Mouse (Mus musculus): ENCODE results near the gene Becn1. TPM values are rescaled to one million over a fixed set of nuclear protein-coding genes. Genes with fewer than 3 reads are reported as not detected.
A peak's percentile ranks its signal among the peaks of the same experiment; 100 is the strongest.

Gene Becn1
- polyA plus RNA-seq, 1 experiment from 2014 or later: 93.6 TPM

DNA sequence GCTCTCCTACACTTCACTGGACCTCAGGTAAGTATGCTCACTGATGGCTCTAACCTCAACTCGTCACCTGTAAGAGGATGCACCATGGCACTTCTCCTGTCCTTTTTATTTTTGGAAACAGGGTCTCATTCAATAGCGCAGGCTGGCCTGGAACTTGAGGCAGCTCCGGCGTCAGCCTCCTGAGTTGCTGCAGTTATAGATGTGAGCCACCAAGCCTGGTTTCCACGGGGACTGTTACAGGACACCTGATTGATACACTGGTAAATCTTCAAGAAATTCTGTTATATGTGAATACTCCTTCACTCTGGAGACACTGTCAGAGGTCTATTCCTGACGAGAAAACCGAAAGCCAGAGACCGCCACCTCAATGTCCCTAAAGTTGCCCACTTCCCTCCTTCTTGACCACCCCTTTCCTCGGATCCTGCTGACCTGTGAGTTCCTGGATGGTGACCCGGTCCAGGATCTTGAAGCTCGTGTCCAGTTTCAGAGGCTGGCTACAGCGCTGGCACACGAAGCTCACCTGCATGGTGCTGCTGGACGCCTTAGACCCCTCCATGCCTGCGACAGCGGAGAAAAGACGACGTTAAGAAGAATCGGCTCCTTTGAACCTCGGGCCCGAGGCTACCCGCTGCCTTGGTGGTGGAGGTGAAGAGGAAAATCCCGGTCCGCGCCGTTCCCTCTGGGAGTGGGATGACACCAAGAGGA is 635 bp downstream of the Becn1 start:
- Histone ChIP-seq H3K9me3 (replicated peaks; ENCODE audit: control insufficient read depth, low read length) (no peaks in the 10 kb centered on the region), H3K27ac (ENCODE audit: low read length) (peak overlapping the region; percentile 79), H3K4me3 (ENCODE audit: low read depth, low read length) (peak overlapping the region; percentile 85), H3K27me3 (ENCODE audit: control insufficient read depth, insufficient read depth, low read depth, low read length) (no peaks in the 10 kb centered on the region), H3K36me3 (ENCODE audit: control insufficient read depth, insufficient read depth) (peaks cover 11% of the 10 kb centered on the region), H3K4me2 (ENCODE audit: low read depth, low read length) (peak overlapping the region; percentile 71), H3K9ac (ENCODE audit: low read depth, low read length) (peak overlapping the region; percentile 87), H3K4me1 (ENCODE audit: control insufficient read depth, low read depth, low read length) (peaks cover 15% of the 10 kb centered on the region)
- WGBS (ENCODE audit: insufficient replicate concordance): 7% methylated on average over 26 of the region's 26 CpGs
- peak; percentile 48 for ATAC-seq (ENCODE audit: low read depth)

DNA sequence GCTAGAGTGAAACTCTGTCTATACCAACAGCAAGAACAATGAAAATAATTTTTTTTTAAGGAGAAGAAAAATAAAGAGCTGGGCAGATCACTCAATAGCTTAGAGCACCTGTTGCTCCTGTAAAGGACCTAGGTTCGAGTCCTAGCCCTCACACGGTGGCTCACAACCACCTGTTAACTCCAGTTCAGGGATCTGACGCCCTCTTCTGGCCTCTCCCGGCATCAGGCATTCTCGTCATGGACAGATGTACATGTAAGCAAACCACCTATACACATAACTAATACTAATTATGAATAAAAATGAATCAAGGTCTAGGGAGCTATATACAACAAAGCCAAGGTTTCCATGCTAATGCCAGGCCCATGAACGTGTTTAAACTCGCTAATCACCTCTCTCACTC is 1.2 kb downstream of the Becn1 start:
- 49% methylated on average over 7 of the region's 7 CpGs for WGBS (ENCODE audit: insufficient replicate concordance)
- Histone ChIP-seq H3K27ac (ENCODE audit: low read length) (peak overlapping the region; percentile 79), H3K9me3 (replicated peaks; ENCODE audit: control insufficient read depth, low read length) (no peaks in the 10 kb centered on the region), H3K4me2 (ENCODE audit: low read depth, low read length) (peak overlapping the region; percentile 71), H3K4me1 (ENCODE audit: control insufficient read depth, low read depth, low read length) (peaks cover 15% of the 10 kb centered on the region), H3K9ac (ENCODE audit: low read depth, low read length) (peak overlapping the region; percentile 87), H3K36me3 (ENCODE audit: control insufficient read depth, insufficient read depth) (peaks cover 13% of the 10 kb centered on the region), H3K4me3 (ENCODE audit: low read depth, low read length) (peak overlapping the region; percentile 85), H3K27me3 (ENCODE audit: control insufficient read depth, insufficient read depth, low read depth, low read length) (no peaks in the 10 kb centered on the region)
- ATAC-seq (ENCODE audit: low read depth): no peak

DNA sequence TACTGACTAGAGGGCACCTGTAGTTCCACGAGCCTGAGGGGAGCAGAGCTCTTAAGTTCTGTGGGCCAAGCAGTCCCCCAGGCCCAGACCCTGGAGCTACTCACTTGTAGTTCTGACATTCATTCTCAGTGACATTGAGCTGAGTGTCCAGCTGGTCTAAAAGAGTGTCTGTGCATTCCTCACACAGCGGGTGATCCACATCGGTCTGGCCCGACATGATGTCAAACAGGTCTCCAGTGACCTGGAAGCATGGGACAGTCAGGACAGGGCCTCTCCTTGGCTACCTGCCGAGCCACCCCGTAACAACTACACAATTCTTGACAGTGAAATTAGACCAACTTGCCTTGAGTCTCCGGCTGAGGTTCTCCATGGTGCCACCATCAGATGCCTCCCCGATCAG is 6.9 kb downstream of the Becn1 start:
- Histone ChIP-seq H3K27me3 (ENCODE audit: control insufficient read depth, insufficient read depth, low read depth, low read length) (no peaks in the 10 kb centered on the region), H3K4me3 (ENCODE audit: low read depth, low read length) (no peak overlapping the region), H3K9me3 (replicated peaks; ENCODE audit: control insufficient read depth, low read length) (no peaks in the 10 kb centered on the region), H3K27ac (ENCODE audit: low read length) (no peak overlapping the region), H3K4me2 (ENCODE audit: low read depth, low read length) (no peak overlapping the region), H3K4me1 (ENCODE audit: control insufficient read depth, low read depth, low read length) (peaks cover under 1% of the 10 kb centered on the region; the same call in 1 of the 2 replicates), H3K9ac (ENCODE audit: low read depth, low read length) (no peak overlapping the region), H3K36me3 (ENCODE audit: control insufficient read depth, insufficient read depth) (peaks cover 61% of the 10 kb centered on the region)
- no peak for ATAC-seq (ENCODE audit: low read depth)
- 94% methylated on average over 8 of the region's 8 CpGs for WGBS (ENCODE audit: insufficient replicate concordance)

DNA sequence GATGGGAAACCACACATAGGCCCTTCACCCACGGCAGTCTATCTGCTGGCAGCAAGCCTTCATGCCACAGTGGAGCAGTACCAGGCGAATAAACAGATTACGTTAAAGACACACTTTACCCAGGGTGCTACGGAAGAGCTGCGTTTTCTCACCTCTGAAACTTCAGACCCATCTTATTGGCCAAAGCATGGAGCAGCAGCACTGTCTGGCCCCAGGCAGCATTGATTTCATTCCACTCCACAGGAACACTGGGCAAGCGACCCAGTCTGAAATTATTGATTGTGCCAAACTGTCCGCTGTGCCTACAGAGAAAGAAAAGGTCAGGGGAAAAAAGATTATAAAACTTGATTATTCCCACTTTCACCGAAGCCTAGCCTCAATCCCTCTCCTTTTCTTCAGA is 10.9 kb downstream of the Becn1 start:
- Histone ChIP-seq H3K4me2 (ENCODE audit: low read depth, low read length) (no peak overlapping the region), H3K9ac (ENCODE audit: low read depth, low read length) (no peak overlapping the region), H3K4me3 (ENCODE audit: low read depth, low read length) (no peak overlapping the region), H3K4me1 (ENCODE audit: control insufficient read depth, low read depth, low read length) (no peaks in the 10 kb centered on the region), H3K27ac (ENCODE audit: low read length) (no peak overlapping the region), H3K9me3 (replicated peaks; ENCODE audit: control insufficient read depth, low read length) (no peaks in the 10 kb centered on the region), H3K27me3 (ENCODE audit: control insufficient read depth, insufficient read depth, low read depth, low read length) (no peaks in the 10 kb centered on the region), H3K36me3 (ENCODE audit: control insufficient read depth, insufficient read depth) (peaks cover 73% of the 10 kb centered on the region)
- ATAC-seq (ENCODE audit: low read depth): no peak
- WGBS (ENCODE audit: insufficient replicate concordance): 92% methylated on average over 8 of the region's 8 CpGs

DNA sequence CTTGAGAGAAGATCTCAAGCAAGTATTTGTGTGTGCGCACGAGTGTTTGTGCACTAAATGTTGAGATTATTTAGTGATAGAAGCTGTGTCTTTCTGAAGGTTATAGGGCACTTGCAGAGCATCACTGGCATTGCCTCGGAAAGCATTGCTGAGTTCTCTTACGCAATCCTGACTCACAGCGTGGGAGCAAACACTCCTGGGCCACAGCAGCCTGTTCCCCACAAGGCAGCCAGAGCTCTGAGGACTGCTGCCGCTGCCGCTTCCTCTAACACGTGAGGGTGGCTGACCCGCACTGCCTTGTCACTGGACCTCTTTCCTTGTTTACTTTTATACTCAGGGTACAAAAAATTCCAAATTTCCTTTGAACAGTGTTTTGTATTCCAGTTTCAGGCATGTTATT is 14.8 kb downstream of the Becn1 start:
- no peak overlapping the region for H3K27ac ChIP-seq (ENCODE audit: low read length)
- peak; percentile 50; the same call in 1 of the 2 replicates for ATAC-seq (ENCODE audit: low read depth)
- H3K9ac ChIP-seq (ENCODE audit: low read depth, low read length): no peak overlapping the region
- WGBS (ENCODE audit: insufficient replicate concordance): 61% methylated on average over 9 of the region's 9 CpGs
- no peaks in the 10 kb centered on the region for H3K27me3 ChIP-seq (ENCODE audit: control insufficient read depth, insufficient read depth, low read depth, low read length)
- H3K36me3 ChIP-seq (ENCODE audit: control insufficient read depth, insufficient read depth): peaks cover 43% of the 10 kb centered on the region
- H3K4me3 ChIP-seq (ENCODE audit: low read depth, low read length): no peak overlapping the region
- no peaks in the 10 kb centered on the region; the same call in 1 of the 2 replicates for H3K4me1 ChIP-seq (ENCODE audit: control insufficient read depth, low read depth, low read length)
- H3K9me3 ChIP-seq (replicated peaks; ENCODE audit: control insufficient read depth, low read length): no peaks in the 10 kb centered on the region
- H3K4me2 ChIP-seq (ENCODE audit: low read depth, low read length): no peak overlapping the region

DNA sequence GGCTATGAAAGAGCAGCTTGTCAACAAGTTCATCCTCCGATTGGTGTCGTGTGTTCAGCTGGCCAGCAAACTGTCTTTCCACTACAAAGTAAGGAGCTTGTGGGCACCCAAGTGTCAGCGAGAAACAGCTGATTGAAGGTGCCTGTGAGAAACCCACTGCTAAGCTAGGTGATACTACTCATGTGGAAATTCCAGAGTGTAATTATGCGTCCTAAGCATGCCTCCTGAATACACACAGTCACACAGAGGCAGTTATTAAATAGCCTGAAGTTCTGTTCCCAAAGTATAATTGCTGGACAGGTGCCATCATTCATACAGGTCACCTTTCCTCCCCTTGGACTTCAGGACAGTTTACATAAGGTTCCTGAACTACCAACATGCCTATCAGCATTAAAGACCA is 18.3 kb downstream of the Becn1 start:
- Histone ChIP-seq H3K4me3 (ENCODE audit: low read depth, low read length) (no peak overlapping the region), H3K36me3 (ENCODE audit: control insufficient read depth, insufficient read depth) (peaks cover 10% of the 10 kb centered on the region), H3K27ac (ENCODE audit: low read length) (no peak overlapping the region), H3K27me3 (ENCODE audit: control insufficient read depth, insufficient read depth, low read depth, low read length) (no peaks in the 10 kb centered on the region), H3K9ac (ENCODE audit: low read depth, low read length) (no peak overlapping the region), H3K4me2 (ENCODE audit: low read depth, low read length) (no peak overlapping the region), H3K9me3 (replicated peaks; ENCODE audit: control insufficient read depth, low read length) (no peaks in the 10 kb centered on the region), H3K4me1 (ENCODE audit: control insufficient read depth, low read depth, low read length) (peaks cover 4% of the 10 kb centered on the region)
- WGBS (ENCODE audit: insufficient replicate concordance): 66% methylated on average over 4 of the region's 4 CpGs
- ATAC-seq (ENCODE audit: low read depth): no peak

DNA sequence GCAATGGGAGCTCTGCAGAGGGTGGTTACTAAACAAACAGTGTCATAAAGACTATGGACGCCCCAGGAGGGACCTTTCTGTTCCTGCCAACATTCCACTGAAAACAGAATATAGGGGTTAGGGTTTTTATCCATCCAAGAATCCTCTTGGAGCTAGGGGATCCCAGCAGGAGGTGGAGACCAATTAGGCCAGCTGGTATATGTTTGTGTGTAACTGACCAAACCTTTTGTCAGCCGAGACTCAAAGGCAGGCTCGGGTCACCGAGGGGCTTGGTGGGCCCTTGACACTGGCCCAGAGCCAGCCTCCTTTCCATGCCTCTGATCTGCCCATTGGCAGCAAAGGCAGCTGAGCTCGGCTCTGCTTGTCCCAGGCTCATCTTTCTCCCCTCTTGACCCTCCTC is 19.2 kb downstream of the Becn1 start:
- Histone ChIP-seq H3K36me3 (ENCODE audit: control insufficient read depth, insufficient read depth) (peaks cover 3% of the 10 kb centered on the region; the same call in 1 of the 2 replicates), H3K4me1 (ENCODE audit: control insufficient read depth, low read depth, low read length) (peaks cover 6% of the 10 kb centered on the region), H3K9ac (ENCODE audit: low read depth, low read length) (no peak overlapping the region), H3K27me3 (ENCODE audit: control insufficient read depth, insufficient read depth, low read depth, low read length) (no peaks in the 10 kb centered on the region), H3K27ac (ENCODE audit: low read length) (no peak overlapping the region), H3K4me3 (ENCODE audit: low read depth, low read length) (no peak overlapping the region), H3K9me3 (replicated peaks; ENCODE audit: control insufficient read depth, low read length) (no peaks in the 10 kb centered on the region), H3K4me2 (ENCODE audit: low read depth, low read length) (no peak overlapping the region)
- ATAC-seq (ENCODE audit: low read depth): no peak
- 67% methylated on average over 5 of the region's 5 CpGs for WGBS (ENCODE audit: insufficient replicate concordance)

DNA sequence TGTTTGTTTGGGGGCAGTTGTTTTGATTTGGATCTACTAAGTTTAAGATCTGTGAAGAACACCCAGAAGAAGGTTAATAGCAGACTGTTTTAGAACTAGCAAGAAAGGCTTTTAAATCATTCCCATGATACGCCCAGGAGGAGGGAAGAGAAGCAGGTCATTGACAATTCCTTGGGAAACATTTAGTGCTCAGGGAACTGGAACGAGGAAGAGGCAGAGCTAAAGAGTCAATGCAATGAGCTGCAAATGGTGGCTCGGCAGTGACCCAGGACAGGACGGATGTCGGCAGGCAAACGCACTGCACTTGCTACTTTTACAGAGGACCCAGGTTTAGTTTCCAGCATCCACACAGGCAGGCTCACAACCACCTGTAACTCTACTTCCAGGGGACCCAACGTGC is 21.2 kb downstream of the Becn1 start:
- H3K27me3 ChIP-seq (ENCODE audit: control insufficient read depth, insufficient read depth, low read depth, low read length): no peaks in the 10 kb centered on the region
- no peak overlapping the region for H3K9ac ChIP-seq (ENCODE audit: low read depth, low read length)
- H3K4me2 ChIP-seq (ENCODE audit: low read depth, low read length): no peak overlapping the region
- no peak for ATAC-seq (ENCODE audit: low read depth)
- H3K4me1 ChIP-seq (ENCODE audit: control insufficient read depth, low read depth, low read length): peaks cover 21% of the 10 kb centered on the region
- WGBS (ENCODE audit: insufficient replicate concordance): 53% methylated on average over 7 of the region's 7 CpGs
- H3K9me3 ChIP-seq (replicated peaks; ENCODE audit: control insufficient read depth, low read length): no peaks in the 10 kb centered on the region
- peaks cover 2% of the 10 kb centered on the region; the same call in 1 of the 2 replicates for H3K36me3 ChIP-seq (ENCODE audit: control insufficient read depth, insufficient read depth)
- no peak overlapping the region for H3K27ac ChIP-seq (ENCODE audit: low read length)
- H3K4me3 ChIP-seq (ENCODE audit: low read depth, low read length): no peak overlapping the region

DNA sequence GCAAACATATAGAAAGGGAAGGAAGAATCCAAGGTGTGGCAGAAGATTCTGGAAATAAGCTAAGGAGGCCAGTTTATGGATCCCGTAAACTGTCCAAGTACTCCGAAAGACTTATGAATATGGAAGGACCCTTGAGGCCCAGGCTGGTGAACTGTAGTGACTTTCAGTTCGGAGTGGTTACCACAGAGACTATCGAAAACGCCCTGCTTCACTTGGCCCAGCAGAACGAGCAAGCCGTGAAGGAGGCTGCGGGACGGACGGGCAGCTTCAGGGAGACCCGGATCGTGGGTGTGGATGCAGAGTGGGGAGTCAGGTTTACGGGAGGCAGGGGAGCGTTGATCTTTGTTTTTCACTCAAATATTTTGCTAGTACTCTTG is 22.9 kb downstream of the Becn1 start:
- peak; percentile 17; the same call in 1 of the 2 replicates for ATAC-seq (ENCODE audit: low read depth)
- peak overlapping the region; percentile 76 for H3K9ac ChIP-seq (ENCODE audit: low read depth, low read length)
- no peaks in the 10 kb centered on the region for H3K9me3 ChIP-seq (replicated peaks; ENCODE audit: control insufficient read depth, low read length)
- peaks cover 2% of the 10 kb centered on the region; the same call in 1 of the 2 replicates for H3K36me3 ChIP-seq (ENCODE audit: control insufficient read depth, insufficient read depth)
- H3K27me3 ChIP-seq (ENCODE audit: control insufficient read depth, insufficient read depth, low read depth, low read length): no peaks in the 10 kb centered on the region
- peaks cover 21% of the 10 kb centered on the region for H3K4me1 ChIP-seq (ENCODE audit: control insufficient read depth, low read depth, low read length)
- peak overlapping the region; percentile 66 for H3K4me2 ChIP-seq (ENCODE audit: low read depth, low read length)
- peak overlapping the region; percentile 74 for H3K4me3 ChIP-seq (ENCODE audit: low read depth, low read length)
- H3K27ac ChIP-seq (ENCODE audit: low read length): no peak overlapping the region
- 57% methylated on average over 14 of the region's 14 CpGs for WGBS (ENCODE audit: insufficient replicate concordance)

Data from liver, embryonic 16.5 days (tissue).